Mouse (Mus musculus): ENCODE measurements around the gene Slc35f3. TPM values are rescaled to one million over a fixed set of nuclear protein-coding genes. Genes with fewer than 3 reads are reported as not detected.

The Slc35f3 gene
- polyA plus RNA-seq, 1 experiment from 2014 or later, result 1.1 TPM

- H3K4me1 ChIP-seq (ENCODE audit: control insufficient read depth, insufficient read depth, low read length), result 0 out of 2 replicates have a peak, but pooled peaks cover 5% of the 10 kb centered on the region
- no peaks in the 10 kb centered on the region for H3K36me3 ChIP-seq (ENCODE audit: control insufficient read depth, insufficient read depth, low read length)
- H3K4me3 ChIP-seq (replicated peaks; ENCODE audit: low read depth, low read length), result no peak overlapping the region
- H3K9ac ChIP-seq (replicated peaks; ENCODE audit: low read length), result no peak overlapping the region
- ATAC-seq (ENCODE audit: low FRiP score, low TSS enrichment) (no peak), DNase-seq (no peak)
- H3K27me3 ChIP-seq (ENCODE audit: control insufficient read depth, insufficient read depth, low read length), result no peaks in the 10 kb centered on the region
- WGBS, result 84% methylated on average over 5 of the region's 5 CpGs
- no peak overlapping the region for H3K27ac ChIP-seq (replicated peaks; ENCODE audit: low read depth, low read length)
- no peak overlapping the region for H3K4me2 ChIP-seq (ENCODE audit: low read length)
- no peaks in the 10 kb centered on the region for H3K9me3 ChIP-seq (ENCODE audit: control insufficient read depth, low read length)
These were observed 45.1 kb downstream of the Slc35f3 start for GRCm38 (mm10) chr8:126343427-126343826.

- ATAC-seq (ENCODE audit: low FRiP score, low TSS enrichment), result no peak
These were observed 46.7 kb downstream of the Slc35f3 start for GRCm38 (mm10) chr8:126345100-126345499.

GRCm38 (mm10) chr8:126353259-126353658, 54.9 kb downstream of the Slc35f3 start:
- Histone ChIP-seq H3K36me3 (ENCODE audit: control insufficient read depth, insufficient read depth, low read length) (no peaks in the 10 kb centered on the region), H3K4me1 (ENCODE audit: control insufficient read depth, insufficient read depth, low read length) (no peaks in the 10 kb centered on the region), H3K4me2 (ENCODE audit: low read length) (no peak overlapping the region), H3K4me3 (replicated peaks; ENCODE audit: low read depth, low read length) (no peak overlapping the region), H3K9ac (replicated peaks; ENCODE audit: low read length) (no peak overlapping the region), H3K9me3 (ENCODE audit: control insufficient read depth, low read length) (no peaks in the 10 kb centered on the region), H3K27me3 (ENCODE audit: control insufficient read depth, insufficient read depth, low read length) (no peaks in the 10 kb centered on the region), H3K27ac (replicated peaks; ENCODE audit: low read depth, low read length) (no peak overlapping the region)
- DNase-seq (no peak), ATAC-seq (ENCODE audit: low FRiP score, low TSS enrichment) (no peak)
- WGBS, result 88% methylated on average over 1 of the region's 1 CpGs

More at GRCm38 (mm10) chr8:126345100-126345499, 46.7 kb downstream of the Slc35f3 start:
- Histone ChIP-seq H3K4me2 (ENCODE audit: low read length) (no peak overlapping the region), H3K4me1 (ENCODE audit: control insufficient read depth, insufficient read depth, low read length) (0 out of 2 replicates have a peak, but pooled peaks cover 5% of the 10 kb centered on the region), H3K9me3 (ENCODE audit: control insufficient read depth, low read length) (no peaks in the 10 kb centered on the region), H3K27ac (replicated peaks; ENCODE audit: low read depth, low read length) (no peak overlapping the region), H3K27me3 (ENCODE audit: control insufficient read depth, insufficient read depth, low read length) (no peaks in the 10 kb centered on the region), H3K36me3 (ENCODE audit: control insufficient read depth, insufficient read depth, low read length) (no peaks in the 10 kb centered on the region), H3K9ac (replicated peaks; ENCODE audit: low read length) (no peak overlapping the region), H3K4me3 (replicated peaks; ENCODE audit: low read depth, low read length) (no peak overlapping the region)
- peak; percentile 15 for DNase-seq
- WGBS, result 50% methylated on average over 4 of the region's 4 CpGs

- no peak overlapping the region for H3K27ac ChIP-seq (replicated peaks; ENCODE audit: low read depth, low read length)
- H3K27me3 ChIP-seq (ENCODE audit: control insufficient read depth, insufficient read depth, low read length), result no peaks in the 10 kb centered on the region
- no peaks in the 10 kb centered on the region for H3K36me3 ChIP-seq (ENCODE audit: control insufficient read depth, insufficient read depth, low read length)
- 27% methylated on average over 3 of the region's 3 CpGs for WGBS
- no peak overlapping the region for H3K4me2 ChIP-seq (ENCODE audit: low read length)
- no peak overlapping the region for H3K4me3 ChIP-seq (replicated peaks; ENCODE audit: low read depth, low read length)
- ATAC-seq (ENCODE audit: low FRiP score, low TSS enrichment), result no peak
- no peaks in the 10 kb centered on the region for H3K9me3 ChIP-seq (ENCODE audit: control insufficient read depth, low read length)
- H3K9ac ChIP-seq (replicated peaks; ENCODE audit: low read length), result no peak overlapping the region
- DNase-seq, result no peak
- no peaks in the 10 kb centered on the region for H3K4me1 ChIP-seq (ENCODE audit: control insufficient read depth, insufficient read depth, low read length)
These were observed 59.6 kb downstream of the Slc35f3 start for GRCm38 (mm10) chr8:126357946-126358345.

- ATAC-seq (ENCODE audit: low FRiP score, low TSS enrichment) (no peak), DNase-seq (no peak)
- Histone ChIP-seq H3K9me3 (ENCODE audit: control insufficient read depth, low read length) (no peaks in the 10 kb centered on the region), H3K27me3 (ENCODE audit: control insufficient read depth, insufficient read depth, low read length) (no peaks in the 10 kb centered on the region), H3K4me2 (ENCODE audit: low read length) (no peak overlapping the region), H3K27ac (replicated peaks; ENCODE audit: low read depth, low read length) (no peak overlapping the region), H3K4me1 (ENCODE audit: control insufficient read depth, insufficient read depth, low read length) (no peaks in the 10 kb centered on the region), H3K9ac (replicated peaks; ENCODE audit: low read length) (no peak overlapping the region), H3K36me3 (ENCODE audit: control insufficient read depth, insufficient read depth, low read length) (no peaks in the 10 kb centered on the region), H3K4me3 (replicated peaks; ENCODE audit: low read depth, low read length) (no peak overlapping the region)
- 19% methylated on average over 6 of the region's 6 CpGs for WGBS
These were observed 60.9 kb downstream of the Slc35f3 start for GRCm38 (mm10) chr8:126359296-126359695.

GRCm38 (mm10) chr8:126360106-126360505, 61.7 kb downstream of the Slc35f3 start:
- H3K36me3 ChIP-seq (ENCODE audit: control insufficient read depth, insufficient read depth, low read length), result no peaks in the 10 kb centered on the region
- ATAC-seq (ENCODE audit: low FRiP score, low TSS enrichment) (no peak), DNase-seq (no peak)
- no peak overlapping the region for H3K9ac ChIP-seq (replicated peaks; ENCODE audit: low read length)
- no peaks in the 10 kb centered on the region for H3K27me3 ChIP-seq (ENCODE audit: control insufficient read depth, insufficient read depth, low read length)
- no peaks in the 10 kb centered on the region for H3K9me3 ChIP-seq (ENCODE audit: control insufficient read depth, low read length)
- no peak overlapping the region for H3K4me2 ChIP-seq (ENCODE audit: low read length)
- H3K4me1 ChIP-seq (ENCODE audit: control insufficient read depth, insufficient read depth, low read length), result no peaks in the 10 kb centered on the region
- 77% methylated on average over 11 of the region's 11 CpGs for WGBS
- no peak overlapping the region for H3K4me3 ChIP-seq (replicated peaks; ENCODE audit: low read depth, low read length)
- H3K27ac ChIP-seq (replicated peaks; ENCODE audit: low read depth, low read length), result no peak overlapping the region

GRCm38 (mm10) chr8:126360701-126361100, 62.3 kb downstream of the Slc35f3 start:
- Histone ChIP-seq H3K36me3 (ENCODE audit: control insufficient read depth, insufficient read depth, low read length) (no peaks in the 10 kb centered on the region), H3K4me1 (ENCODE audit: control insufficient read depth, insufficient read depth, low read length) (no peaks in the 10 kb centered on the region), H3K4me3 (replicated peaks; ENCODE audit: low read depth, low read length) (no peak overlapping the region), H3K4me2 (ENCODE audit: low read length) (no peak overlapping the region), H3K27me3 (ENCODE audit: control insufficient read depth, insufficient read depth, low read length) (no peaks in the 10 kb centered on the region), H3K27ac (replicated peaks; ENCODE audit: low read depth, low read length) (no peak overlapping the region), H3K9ac (replicated peaks; ENCODE audit: low read length) (no peak overlapping the region), H3K9me3 (ENCODE audit: control insufficient read depth, low read length) (no peaks in the 10 kb centered on the region)
- WGBS, result 58% methylated on average over 5 of the region's 5 CpGs
- ATAC-seq (ENCODE audit: low FRiP score, low TSS enrichment), result no peak
- no peak for DNase-seq

GRCm38 (mm10) chr8:126366251-126366650, 67.9 kb downstream of the Slc35f3 start:
- no peaks in the 10 kb centered on the region for H3K9me3 ChIP-seq (ENCODE audit: control insufficient read depth, low read length)
- H3K4me1 ChIP-seq (ENCODE audit: control insufficient read depth, insufficient read depth, low read length), result no peaks in the 10 kb centered on the region
- no peak overlapping the region for H3K9ac ChIP-seq (replicated peaks; ENCODE audit: low read length)
- H3K27me3 ChIP-seq (ENCODE audit: control insufficient read depth, insufficient read depth, low read length), result no peaks in the 10 kb centered on the region
- DNase-seq, result no peak
- ATAC-seq (ENCODE audit: low FRiP score, low TSS enrichment), result no peak
- H3K4me3 ChIP-seq (replicated peaks; ENCODE audit: low read depth, low read length), result no peak overlapping the region
- no peak overlapping the region for H3K27ac ChIP-seq (replicated peaks; ENCODE audit: low read depth, low read length)
- H3K36me3 ChIP-seq (ENCODE audit: control insufficient read depth, insufficient read depth, low read length), result no peaks in the 10 kb centered on the region
- 73% methylated on average over 3 of the region's 3 CpGs for whole genome bisulfite sequencing
- H3K4me2 ChIP-seq (ENCODE audit: low read length), result no peak overlapping the region

GRCm38 (mm10) chr8:126368349-126369054, 70.1 kb downstream of the Slc35f3 start:
- Histone ChIP-seq H3K9ac (replicated peaks; ENCODE audit: low read length) (no peak overlapping the region), H3K9me3 (ENCODE audit: control insufficient read depth, low read length) (no peaks in the 10 kb centered on the region), H3K4me2 (ENCODE audit: low read length) (no peak overlapping the region), H3K4me1 (ENCODE audit: control insufficient read depth, insufficient read depth, low read length) (no peaks in the 10 kb centered on the region), H3K27me3 (ENCODE audit: control insufficient read depth, insufficient read depth, low read length) (no peaks in the 10 kb centered on the region), H3K27ac (replicated peaks; ENCODE audit: low read depth, low read length) (no peak overlapping the region), H3K4me3 (replicated peaks; ENCODE audit: low read depth, low read length) (no peak overlapping the region), H3K36me3 (ENCODE audit: control insufficient read depth, insufficient read depth, low read length) (no peaks in the 10 kb centered on the region)
- no peak for DNase-seq
- WGBS, result 85% methylated on average over 10 of the region's 10 CpGs
- ATAC-seq (ENCODE audit: low FRiP score, low TSS enrichment), result no peak
